Mouse (Mus musculus) CD4-positive, CD25-positive, alpha-beta regulatory T cell (primary cell): ENCODE results near the gene Lgals1. TPM values are rescaled to one million over a fixed set of nuclear protein-coding genes. Genes with fewer than 3 reads are reported as not detected.

Source experiments
- polyA plus RNA-seq: library from polyadenylated mRNA; unstranded; fragments of 100-300 nt; shearing (Covaris generic); gene quantifications from one replicate; pipeline ENCODE4 v1.2.1, GENCODE M21; 2017

The Lgals1 gene
- polyA plus RNA-seq = 284 TPM

GRCm38 (mm10) chr15:78926021-78926919 is at the start of gene Lgals1:
Gene Lgals1, plus strand, starts transcription at chr15:78926725.

GRCm38 (mm10) chr15:78876991-78877809 is 49.3 kb upstream of the Lgals1 start, which contains the start of gene Gga1:
Gene Gga1, plus strand, starts transcription at chr15:78877190.

DNA sequence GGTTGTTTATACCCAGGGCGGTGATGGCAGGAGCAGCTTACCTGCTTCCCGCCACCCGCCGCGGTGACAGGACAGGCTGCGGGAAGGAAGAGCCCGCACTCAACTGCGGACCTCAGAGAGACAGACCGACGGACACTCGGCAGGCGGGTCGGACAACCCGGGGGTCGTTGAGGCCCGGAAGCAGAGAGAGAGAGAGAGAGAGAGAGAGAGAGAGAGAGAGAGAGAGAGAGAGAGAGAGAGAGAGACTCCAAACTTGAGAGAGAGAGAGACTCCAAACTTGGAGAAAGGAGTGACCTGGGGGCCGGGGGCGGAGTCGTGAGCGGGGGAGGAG is 27.2 kb upstream of the Lgals1 start, which contains the start of gene Gm49510:
Gene Gm49510, plus strand, starts transcription at position 259 of the 331 bp plus-strand sequence.

GRCm38 (mm10) chr15:78899740-78900584 is 26.6 kb upstream of the Lgals1 start, which contains the start of gene Sh3bp1:
Gene Sh3bp1, plus strand, starts transcription at chr15:78899768.

GRCm38 (mm10) chr15:78913632-78914090 is 12.9 kb upstream of the Lgals1 start, which contains the start of gene Pdxp:
Gene Pdxp, plus strand, starts transcription at chr15:78913919.

GRCm38 (mm10) chr15:78934784-78935320 is 8.3 kb downstream of the Lgals1 start, which contains the start of gene Nol12:
Gene Nol12, plus strand, starts transcription at chr15:78934933.

GRCm38 (mm10) chr15:78947657-78948056 is 21.1 kb downstream of the Lgals1 start, which contains the start of gene Triobp:
Gene Triobp, plus strand, starts transcription at chr15:78947724.

Other genes starting within 250 kb of the Lgals1 start
- gene Elfn2, start 208.0 kb upstream of the Lgals1 start, polyA plus RNA-seq = 0.04 TPM
- 156 TPM for gene Mfng, start 153.2 kb upstream of the Lgals1 start, polyA plus RNA-seq
- gene Card10, start 123.7 kb upstream of the Lgals1 start, polyA plus RNA-seq = 0.12 TPM
- not detected for gene Cdc42ep1, start 84.1 kb upstream of the Lgals1 start, polyA plus RNA-seq
- not detected for gene Lgals2, start 71.2 kb upstream of the Lgals1 start, polyA plus RNA-seq
- 74.6 TPM for gene Gga1, start 49.5 kb upstream of the Lgals1 start, polyA plus RNA-seq
- 0.39 TPM for gene Gm49510, start 27.1 kb upstream of the Lgals1 start, polyA plus RNA-seq
- 238 TPM for gene Sh3bp1, start 27.0 kb upstream of the Lgals1 start, polyA plus RNA-seq
- 28.4 TPM for gene Pdxp, start 12.8 kb upstream of the Lgals1 start, polyA plus RNA-seq
- gene Nol12, start 8.2 kb downstream of the Lgals1 start, polyA plus RNA-seq = 48.6 TPM
- gene Triobp, start 21.0 kb downstream of the Lgals1 start, polyA plus RNA-seq = 92.1 TPM
- 83.9 TPM for gene H1f0, start 101.7 kb downstream of the Lgals1 start, polyA plus RNA-seq
- gene Galr3, start 115.2 kb downstream of the Lgals1 start, polyA plus RNA-seq = 1.2 TPM
- 59.7 TPM for gene Ankrd54, start 136.2 kb downstream of the Lgals1 start, polyA plus RNA-seq
- gene Eif3l, start 148.5 kb downstream of the Lgals1 start, polyA plus RNA-seq = 155 TPM
- gene Micall1, start 182.2 kb downstream of the Lgals1 start, polyA plus RNA-seq = 45.8 TPM
- gene Polr2f, start 214.3 kb downstream of the Lgals1 start, polyA plus RNA-seq = 141 TPM
- 1.8 TPM for gene 1700088E04Rik, start 214.5 kb downstream of the Lgals1 start, polyA plus RNA-seq
- not detected for gene Sox10, start 238.5 kb downstream of the Lgals1 start, polyA plus RNA-seq